Mouse (Mus musculus) ES-E14 (cell line): ENCODE measurements at regions not wholly inside any gene's neighbourhood (a gene's known extent, or its start where the extent isn't known, plus 50 kb on each side); places are given as distances from the start of the nearest gene placed in this dataset.
"Not testable (repeated sequence)": the region's sequence is repeated elsewhere in the genome, so short reads cannot be mapped to it uniquely, and the experiment has no call there.

Experiments
- DNase-seq: peaks from one replicate; pipeline ENCODE4 v3.0.0-alpha.2; 2013; ENCODE audit warnings: low read depth, low spot score
- H3K27ac ChIP-seq: 2 replicates; pipeline ENCODE4 v1.5.1; 2012; ENCODE audit warnings: low read depth, mild to moderate bottlenecking, low read length, moderate library complexity, mixed read lengths; ENCODE audit not compliant: poor library complexity, insufficient read depth, severe bottlenecking
- H3K36me3 ChIP-seq: 2 replicates; pipeline ENCODE4 v1.6.1; 2012; ENCODE audit warnings: mild to moderate bottlenecking, low read length, moderate library complexity, mixed read lengths; ENCODE audit not compliant: control insufficient read depth, poor library complexity, insufficient read depth, severe bottlenecking
- H3K4me1 ChIP-seq, 2 experiments: fragments of 150-350 bp in 1 of 2; sonication (generic) in 1 of 2; 2 replicates each; pipeline ENCODE4 v1.6.1; 2012; ENCODE audit warnings: low read length in 2 of 2, mild to moderate bottlenecking in 1 of 2, mixed read lengths in 1 of 2; ENCODE audit not compliant: control insufficient read depth in 2 of 2, insufficient read depth in 2 of 2, poor library complexity in 1 of 2
- H3K4me3 ChIP-seq, 2 experiments: fragments of 150-350 bp in 1 of 2; sonication (generic) in 1 of 2; 2 replicates each; pipeline ENCODE4 v1.5.1; 2012; ENCODE audit warnings: low read length in 2 of 2, low read depth in 1 of 2, mild to moderate bottlenecking in 1 of 2, mixed read lengths in 1 of 2; ENCODE audit not compliant: insufficient read depth in 1 of 2, poor library complexity in 1 of 2, severe bottlenecking in 1 of 2
- H3K9ac ChIP-seq: 2 replicates; pipeline ENCODE4 v1.6.1; 2012; ENCODE audit warnings: low read depth, mild to moderate bottlenecking, low read length, mixed read lengths; ENCODE audit not compliant: poor library complexity, insufficient read depth, severe bottlenecking
- H3K9me3 ChIP-seq: fragments of 150-350 bp; sonication (generic); 2 replicates; pipeline ENCODE4 v1.6.1; 2012; ENCODE audit warnings: low read depth, mild to moderate bottlenecking, low read length; ENCODE audit not compliant: control insufficient read depth, insufficient read depth
- CHD2 ChIP-seq: IDR thresholded peaks from 2 replicates; pipeline ENCODE4 v1.6.1; 2014; ENCODE audit warnings: mild to moderate bottlenecking, low read depth, low read length, inconsistent platforms
- HCFC1 ChIP-seq: IDR thresholded peaks from 2 replicates; pipeline ENCODE4 v1.6.1; 2012; ENCODE audit warnings: low read length, inconsistent platforms, borderline replicate concordance; ENCODE audit not compliant: insufficient read depth
- MAFK ChIP-seq: IDR thresholded peaks from 2 replicates; pipeline ENCODE4 v1.6.1; 2014; ENCODE audit warnings: mild to moderate bottlenecking, low read depth, low read length, inconsistent platforms; ENCODE audit not compliant: insufficient read depth
- ZC3H11A ChIP-seq: IDR thresholded peaks from 2 replicates; pipeline ENCODE4 v1.6.1; 2012; ENCODE audit warnings: low read depth, mild to moderate bottlenecking, inconsistent platforms, low read length, borderline replicate concordance
- ZNF384 ChIP-seq: IDR thresholded peaks from 2 replicates; pipeline ENCODE4 v1.6.1; 2012; ENCODE audit warnings: low read depth, low read length, inconsistent platforms
- in situ Hi-C, 2 experiments: fragments of 600-800 bp; cut with MboI; formaldehyde crosslinking; loops; one replicate each; pipeline ENCODE4 v1.15.1; 2025; ENCODE audit warnings: low sequenced_read_pairs in 2 of 2, inconsistent platforms in 1 of 2; ENCODE audit not compliant: unreplicated experiment in 2 of 2

GRCm38 (mm10) chr12:62631888-62632490 is 1109.0 kb downstream of the Lrfn5 start:
- in situ Hi-C loops, result no loop called here
- Histone ChIP-seq H3K4me3 (no peak overlapping the region), H3K27ac (no peak overlapping the region), H3K9ac (no peak overlapping the region), H3K9me3 (no peaks in the 10 kb centered on the region), H3K4me1 (no peaks in the 10 kb centered on the region), H3K36me3 (no peaks in the 10 kb centered on the region)
- TF ChIP-seq ZC3H11A (no peak), ZNF384 (no peak)
- no peak for DNase-seq

DNA sequence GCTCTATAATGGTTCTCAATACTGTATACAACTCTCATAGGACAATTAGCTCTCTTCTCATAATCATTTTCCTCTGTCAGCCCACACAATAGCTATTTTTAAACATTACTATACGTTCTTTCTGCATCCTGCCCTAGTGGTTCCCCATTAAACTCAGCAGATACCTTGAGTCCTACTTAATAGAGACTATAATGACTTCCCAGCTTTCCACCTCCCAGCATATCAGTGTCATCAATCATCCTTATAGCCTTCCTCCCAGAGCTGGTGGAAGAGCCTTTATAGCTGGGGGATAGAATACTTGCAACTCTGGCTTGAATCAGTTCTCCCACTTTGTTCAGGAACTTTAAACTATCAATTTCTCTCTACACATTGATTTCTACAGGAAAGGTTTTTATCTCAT is 1141.7 kb downstream of the Lrfn5 start:
- Histone ChIP-seq H3K4me1 (no peaks in the 10 kb centered on the region), H3K36me3 (no peaks in the 10 kb centered on the region), H3K27ac (no peak overlapping the region), H3K9me3 (no peaks in the 10 kb centered on the region), H3K9ac (no peak overlapping the region), H3K4me3 (no peak overlapping the region)
- DNase-seq, result no peak
- TF ChIP-seq ZNF384, result no peak
- no peak for TF ChIP-seq MAFK
- no peak for TF ChIP-seq CHD2
- TF ChIP-seq HCFC1, result no peak
- no peak for TF ChIP-seq ZC3H11A
- in situ Hi-C loops, result no loop called here

GRCm38 (mm10) chr12:62707198-62707597 is 1184.2 kb downstream of the Lrfn5 start:
- H3K36me3 ChIP-seq, H3K27ac ChIP-seq, H3K9ac ChIP-seq: not testable (repeated sequence)

More at GRCm38 (mm10) chr12:62707198-62707597, 1184.2 kb downstream of the Lrfn5 start:
- H3K9me3 ChIP-seq, H3K4me3 ChIP-seq, in situ Hi-C loops, H3K4me1 ChIP-seq: not testable (repeated sequence)
- DNase-seq, result peak; percentile 71
